Mouse (Mus musculus): ENCODE results near the gene Rbms2.
"Not testable (repeated sequence)": the region's sequence is repeated elsewhere in the genome, so short reads cannot be mapped to it uniquely, and the experiment has no call there.

Rbms2 gene

GRCm38 (mm10) chr10:128193113-128193512 is 13.0 kb upstream of the Rbms2 start:
- no peak for DNase-seq (ENCODE audit: low read depth, low spot score)

DNA sequence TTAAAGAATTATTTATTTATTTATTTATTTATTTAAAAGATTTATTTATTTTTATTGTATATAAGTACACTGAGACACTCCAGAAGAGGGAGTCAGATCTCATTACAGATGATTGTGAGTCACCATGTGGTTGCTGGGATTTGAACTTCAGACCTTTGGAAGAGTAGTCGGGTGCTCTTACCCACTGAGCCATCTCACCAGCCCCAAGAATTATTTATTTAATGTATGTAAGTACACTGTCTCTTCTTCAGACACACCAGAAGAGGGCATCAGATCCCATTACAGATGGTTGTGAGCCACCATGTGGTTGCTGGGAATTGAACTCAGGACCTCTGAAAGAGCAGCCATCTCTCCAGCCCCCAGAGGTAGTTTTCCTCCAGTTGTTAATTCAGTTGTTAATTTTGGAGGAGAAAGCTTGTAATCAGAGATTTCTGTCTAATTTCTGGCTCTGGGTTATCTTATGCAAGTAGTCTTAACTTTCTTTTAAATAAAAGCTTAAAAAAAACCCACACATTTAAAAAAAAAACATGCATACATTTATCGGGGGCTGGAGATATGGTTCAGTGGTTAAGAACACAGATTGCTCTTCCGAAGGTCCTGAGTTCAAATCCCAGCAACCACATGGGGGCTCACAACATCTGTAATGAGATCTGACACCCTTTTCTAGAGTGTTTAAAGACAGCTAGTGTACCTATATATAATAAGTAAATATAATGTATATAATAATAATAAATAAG is 12.1 kb upstream of the Rbms2 start:
- DNase-seq (ENCODE audit: low read depth, low spot score): not testable (repeated sequence)

DNA sequence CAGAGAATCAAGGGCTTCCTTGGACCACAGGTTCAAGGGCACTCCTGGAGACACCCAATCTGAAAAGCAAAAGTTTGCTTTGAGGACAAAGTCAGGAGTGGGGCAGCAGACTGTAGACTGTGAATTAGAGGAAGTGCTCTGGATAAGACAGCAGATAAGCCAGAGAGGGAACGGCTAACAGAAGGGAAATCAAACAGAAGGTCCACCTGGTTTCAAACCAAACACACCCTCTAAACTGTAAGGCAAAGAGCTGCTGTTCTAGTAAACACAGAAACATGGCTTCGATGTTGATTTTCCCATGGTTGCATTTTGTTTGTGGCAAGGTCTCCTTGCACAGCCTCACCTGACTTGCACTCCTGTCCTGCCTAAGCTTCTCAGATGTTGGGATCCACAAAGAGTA is 11.4 kb upstream of the Rbms2 start:
- no peak for DNase-seq (ENCODE audit: low read depth, low spot score)

- DNase-seq (ENCODE audit: low read depth, low spot score): peak; percentile 95
Measured at GRCm38 (mm10) chr10:128188242-128188877, 8.3 kb upstream of the Rbms2 start.

- DNase-seq (ENCODE audit: low read depth, low spot score): no peak
Measured at GRCm38 (mm10) chr10:128187181-128187605, 7.1 kb upstream of the Rbms2 start.

DNA sequence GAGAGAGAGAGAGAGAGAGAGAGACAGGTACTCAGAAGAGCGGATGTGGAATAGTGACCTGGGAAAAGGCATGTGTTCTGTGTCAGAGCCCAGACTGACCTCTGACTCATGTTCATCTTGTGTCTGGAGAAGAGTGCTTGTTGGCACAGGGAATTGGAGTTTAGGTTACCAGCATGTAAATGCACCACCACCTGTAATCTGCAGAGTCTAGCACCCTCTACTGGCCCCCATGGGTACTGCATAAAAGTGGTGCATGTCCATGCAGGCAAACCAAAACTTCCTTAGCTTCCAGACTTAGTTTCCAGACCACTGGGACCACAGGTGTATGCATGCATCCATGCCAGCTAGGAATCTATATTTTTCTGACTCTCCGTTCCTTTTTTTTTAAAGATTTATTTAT is 5.9 kb upstream of the Rbms2 start:
- peak; percentile 97 for DNase-seq (ENCODE audit: low read depth, low spot score)

DNA sequence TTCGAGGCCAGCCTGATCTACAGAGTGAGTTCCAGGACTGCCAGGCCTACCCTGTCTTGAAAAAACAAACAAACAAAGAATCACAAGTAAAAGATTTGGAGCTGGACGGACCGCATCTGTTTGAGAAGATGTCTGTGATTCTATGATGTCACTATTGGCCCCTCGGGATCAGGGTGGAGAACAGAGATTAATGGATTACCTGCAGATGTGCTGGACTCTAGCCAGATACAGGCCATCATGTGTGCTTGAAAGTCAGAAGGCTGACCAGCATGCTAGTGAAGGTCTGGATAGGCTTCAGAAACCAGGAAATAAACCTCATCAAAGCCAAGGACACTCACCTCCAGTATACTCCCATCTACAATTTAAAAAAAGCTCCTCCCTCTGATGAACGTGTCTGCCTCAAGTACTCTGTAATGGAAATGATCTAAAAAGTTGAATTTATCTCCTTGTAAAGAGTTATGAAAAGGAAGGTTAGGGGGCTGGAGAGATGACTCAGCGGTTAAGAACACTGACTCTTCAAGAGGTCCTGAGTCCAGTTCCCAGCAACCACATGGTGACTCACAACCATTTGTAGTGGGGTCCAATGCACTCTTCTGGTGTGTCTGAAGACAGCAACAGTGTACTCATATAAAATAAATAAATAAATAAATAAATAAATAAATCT is 5.3 kb upstream of the Rbms2 start:
- peak; percentile 84 for DNase-seq (ENCODE audit: low read depth, low spot score)

DNA sequence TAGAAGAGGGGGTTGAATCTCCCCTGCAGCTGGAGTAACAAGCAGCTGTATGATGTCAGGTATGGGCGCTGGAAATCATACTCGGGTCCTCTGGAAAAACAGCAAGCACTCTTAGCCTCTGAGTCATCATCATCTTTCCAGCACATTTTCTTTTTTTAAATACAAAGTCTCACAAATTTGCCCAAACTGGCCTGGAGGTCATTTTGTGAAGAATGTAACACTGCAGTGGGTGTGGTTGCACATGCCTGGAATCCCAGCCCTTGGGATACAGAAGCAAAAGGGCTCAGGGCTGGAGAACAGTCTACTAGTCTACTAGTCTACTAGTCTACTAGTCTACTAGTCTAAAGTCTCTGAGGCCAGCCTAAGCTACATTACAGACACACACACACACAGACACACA is 4.2 kb upstream of the Rbms2 start:
- DNase-seq (ENCODE audit: low read depth, low spot score): peak; percentile 79

GRCm38 (mm10) chr10:128177316-128177715 is 2.8 kb downstream of the Rbms2 start:
- DNase-seq (ENCODE audit: low read depth, low spot score): peak; percentile 57

- DNase-seq (ENCODE audit: low read depth, low spot score): peak; percentile 94
Measured at GRCm38 (mm10) chr10:128175996-128176755, 3.9 kb downstream of the Rbms2 start.

DNA sequence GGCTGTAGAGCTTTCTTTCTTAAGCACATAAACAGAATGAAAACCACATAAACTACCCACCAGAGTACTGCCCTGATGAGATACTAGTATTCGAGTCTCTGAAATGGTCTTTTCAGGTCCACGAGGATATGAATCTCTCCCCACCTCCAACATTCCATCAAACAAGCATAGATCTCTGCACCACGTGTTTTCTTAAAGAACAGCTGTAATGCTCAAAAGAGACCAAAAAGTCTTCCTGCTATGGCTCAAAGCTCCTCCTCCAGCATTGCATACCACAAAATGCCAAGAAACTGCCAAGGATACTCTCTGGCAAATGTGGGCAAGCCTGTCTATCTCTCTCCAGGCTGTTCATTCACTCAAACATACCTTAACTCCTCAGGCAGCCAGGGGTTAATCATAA is 4.8 kb downstream of the Rbms2 start:
- DNase-seq (ENCODE audit: low read depth, low spot score): peak; percentile 46

GRCm38 (mm10) chr10:128171348-128171747 is 8.7 kb downstream of the Rbms2 start:
- DNase-seq (ENCODE audit: low read depth, low spot score): not testable (repeated sequence)

GRCm38 (mm10) chr10:128167091-128167490 is 13.0 kb downstream of the Rbms2 start:
- DNase-seq (ENCODE audit: low read depth, low spot score): peak; percentile 78

GRCm38 (mm10) chr10:128165726-128166125 is 14.4 kb downstream of the Rbms2 start:
- DNase-seq (ENCODE audit: low read depth, low spot score): not testable (repeated sequence)

- peak; percentile 53 for DNase-seq (ENCODE audit: low read depth, low spot score)
Measured at GRCm38 (mm10) chr10:128153978-128154377, 26.1 kb downstream of the Rbms2 start.

DNA sequence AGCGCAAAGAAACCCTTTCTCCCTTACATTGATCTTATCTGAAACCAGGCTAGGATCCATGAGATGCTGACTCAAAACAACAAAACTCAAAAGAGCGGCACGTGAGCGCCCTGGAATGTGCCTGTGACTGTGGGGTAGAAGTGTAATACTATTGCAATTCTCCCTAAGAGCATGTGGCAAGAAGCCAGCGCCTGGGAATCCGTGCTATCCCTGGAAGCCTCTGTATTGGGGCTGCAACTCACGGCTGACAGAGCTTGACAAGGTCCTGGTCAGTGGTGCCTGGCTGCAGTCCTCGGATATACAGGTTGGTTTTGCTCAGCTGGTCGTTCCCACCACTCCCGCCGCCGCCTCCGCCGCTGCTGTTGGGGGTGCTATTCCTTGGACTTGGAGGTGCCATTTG is 29.2 kb downstream of the Rbms2 start:
- DNase-seq (ENCODE audit: low read depth, low spot score): peak; percentile 96

- DNase-seq (ENCODE audit: low read depth, low spot score): peak; percentile 72
Measured at GRCm38 (mm10) chr10:128149592-128149991, 30.5 kb downstream of the Rbms2 start.

DNA sequence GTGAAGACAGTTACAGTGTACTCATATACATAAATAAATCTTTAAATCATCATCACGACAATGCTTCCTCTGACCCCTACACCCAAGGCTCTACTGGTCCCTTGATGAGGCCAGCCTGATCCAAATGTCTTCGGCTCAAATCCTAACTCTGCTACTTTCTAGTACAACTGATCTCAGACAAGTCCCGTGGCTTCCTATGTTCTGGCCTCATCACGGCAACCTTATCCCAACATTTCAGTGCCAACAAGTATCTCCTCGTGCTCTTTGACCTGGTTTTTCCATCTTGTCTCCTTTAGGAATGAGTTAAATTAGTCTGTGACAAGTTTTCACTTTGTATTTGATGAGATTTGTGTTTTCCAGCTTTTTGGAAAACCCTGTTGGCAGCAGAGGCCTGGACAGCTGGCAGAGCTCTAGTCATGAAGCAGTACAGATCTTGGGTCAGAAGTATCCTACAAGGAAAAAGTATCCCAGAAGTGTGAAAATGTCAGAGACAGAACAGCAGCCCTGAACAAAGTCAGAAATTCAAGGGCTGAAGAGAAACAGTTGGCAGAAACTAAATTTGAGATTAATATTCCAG is 31.2 kb downstream of the Rbms2 start:
- DNase-seq (ENCODE audit: low read depth, low spot score): no peak

DNA sequence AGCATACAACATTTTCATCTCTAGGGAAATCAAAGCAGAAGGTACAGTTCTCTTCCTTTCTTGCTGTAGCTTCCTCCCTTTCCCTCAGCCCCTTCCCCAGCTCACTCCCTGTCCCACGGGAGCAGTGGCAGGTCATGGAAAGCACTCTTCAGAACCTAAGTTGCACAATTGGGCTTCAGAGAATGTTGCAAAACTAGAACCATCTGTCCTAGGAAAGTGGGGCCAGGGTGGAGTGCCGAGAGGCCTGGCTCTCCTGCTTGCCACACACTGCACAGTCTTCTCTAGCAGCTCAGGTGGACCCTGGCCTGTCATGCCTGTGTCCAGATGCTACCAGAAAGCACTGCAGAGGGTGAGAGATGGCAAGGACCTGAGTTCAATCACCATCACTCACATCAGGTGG is 35.1 kb downstream of the Rbms2 start:
- DNase-seq (ENCODE audit: low read depth, low spot score): peak; percentile 35

DNA sequence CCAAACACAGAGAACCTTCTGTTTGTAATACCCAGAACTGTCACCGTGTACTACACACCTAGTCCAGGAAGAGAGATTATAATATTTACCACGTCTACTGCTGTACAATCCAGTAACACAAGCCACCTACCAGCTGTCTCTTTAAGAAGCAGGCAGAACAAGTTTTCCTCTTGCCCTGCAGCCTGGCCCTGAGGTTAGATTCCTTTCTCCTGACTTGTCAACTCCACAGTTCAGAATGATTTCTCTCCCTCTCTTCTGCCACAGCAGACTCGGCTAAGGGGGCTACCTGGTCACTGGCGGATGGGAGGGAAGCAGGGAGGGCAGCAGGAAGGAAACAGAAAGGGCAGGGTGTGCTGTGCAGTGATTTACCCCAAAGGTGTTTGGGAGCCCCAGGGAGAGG is 36.4 kb downstream of the Rbms2 start:
- DNase-seq (ENCODE audit: low read depth, low spot score): peak; percentile 59

- DNase-seq (ENCODE audit: low read depth, low spot score): peak; percentile 36
Measured at GRCm38 (mm10) chr10:128142165-128142564, 37.9 kb downstream of the Rbms2 start.
